Mouse (Mus musculus) cortical plate, adult 2 months (tissue): ENCODE results near the gene Git1.
A peak's percentile ranks its signal among the peaks of the same experiment; 100 is the strongest.

ENCODE experiments used
- CTCF ChIP-seq: fragments of 200-500 bp; IDR thresholded peaks from 2 replicates; pipeline ENCODE4 v1.5.1; 2011; ENCODE audit warnings: mild to moderate bottlenecking, control low read depth, low read length; ENCODE audit not compliant: insufficient read depth; ENCODE audit errors: extremely low read depth
- POLR2A ChIP-seq: fragments of 200-500 bp; IDR thresholded peaks from 2 replicates; pipeline ENCODE4 v1.6.1; 2011; ENCODE audit warnings: mild to moderate bottlenecking, low read length, control low read depth; ENCODE audit not compliant: insufficient read depth; ENCODE audit errors: extremely low read depth

- TF ChIP-seq CTCF, result peak; percentile 83
- TF ChIP-seq POLR2A, result no peak
These were observed 8.0 kb downstream of the Git1 start for GRCm38 (mm10) chr11:77501392-77501791.
